Mouse (Mus musculus): ENCODE data around the gene Lrrc36.

The Lrrc36 gene

GRCm38 (mm10) chr8:105508758-105509157 is 95.4 kb downstream of the Lrrc36 start:
- TF ChIP-seq GATA4 (IDR thresholded peaks at IDR 0.05; ENCODE audit: insufficient replicate concordance, low read length), result no peak

- no peak for TF ChIP-seq GATA4 (IDR thresholded peaks at IDR 0.05; ENCODE audit: insufficient replicate concordance, low read length)
Observed at GRCm38 (mm10) chr8:105509997-105510735, 96.8 kb downstream of the Lrrc36 start.
